Mouse (Mus musculus) bone marrow, adult 2 months (tissue): ENCODE results near the gene Bmp4. TPM values are rescaled to one million over a fixed set of nuclear protein-coding genes. Genes with fewer than 3 reads are reported as not detected.

Experiments
- H3K27ac ChIP-seq: fragments of 200-500 bp; 2 replicates; pipeline ENCODE4 v1.5.1; 2012; ENCODE audit warnings: low read depth, mild to moderate bottlenecking, control low read depth, inconsistent platforms, low read length; ENCODE audit not compliant: control insufficient read depth, poor library complexity, insufficient read depth
- H3K4me1 ChIP-seq: fragments of 200-500 bp; 2 replicates; pipeline ENCODE4 v1.6.1; 2011; ENCODE audit warnings: low read length; ENCODE audit not compliant: control insufficient read depth, insufficient read depth
- H3K4me3 ChIP-seq: fragments of 200-500 bp; replicated peaks from 2 replicates; pipeline ENCODE3; 2011; ENCODE audit warnings: mild to moderate bottlenecking, low read depth, low read length, control low read depth; ENCODE audit not compliant: control insufficient read depth
- CTCF ChIP-seq: fragments of 200-500 bp; IDR thresholded peaks from 2 replicates; pipeline ENCODE4 v1.5.1; 2011; ENCODE audit warnings: low read length, control low read depth; ENCODE audit not compliant: control insufficient read depth, insufficient read depth
- POLR2A ChIP-seq: fragments of 200-500 bp; IDR thresholded peaks from 2 replicates; pipeline ENCODE4 v1.6.1; 2011; ENCODE audit warnings: low read depth, mild to moderate bottlenecking, control low read depth, low read length, borderline replicate concordance; ENCODE audit not compliant: control insufficient read depth
- WGBS: fragments of 180-500 bp; shearing (Covaris S2); methylation state at CpG from one replicate; pipeline ENCODE4 v1.1.7; 2018; 5-methylcytosine and 5-hydroxymethylcytosine counted together
- polyA plus RNA-seq: library from polyadenylated mRNA; stranded (reverse); fragments of >200 nt; gene quantifications from 2 replicates; pipeline ENCODE4 v1.2.4, GENCODE M21; 2011; ENCODE audit warnings: low replicate concordance; ENCODE audit not compliant: missing spikeins, insufficient read depth, insufficient read length

Gene Bmp4
- polyA plus RNA-seq: 2.6 and 4.6 TPM in 2 replicates

DNA sequence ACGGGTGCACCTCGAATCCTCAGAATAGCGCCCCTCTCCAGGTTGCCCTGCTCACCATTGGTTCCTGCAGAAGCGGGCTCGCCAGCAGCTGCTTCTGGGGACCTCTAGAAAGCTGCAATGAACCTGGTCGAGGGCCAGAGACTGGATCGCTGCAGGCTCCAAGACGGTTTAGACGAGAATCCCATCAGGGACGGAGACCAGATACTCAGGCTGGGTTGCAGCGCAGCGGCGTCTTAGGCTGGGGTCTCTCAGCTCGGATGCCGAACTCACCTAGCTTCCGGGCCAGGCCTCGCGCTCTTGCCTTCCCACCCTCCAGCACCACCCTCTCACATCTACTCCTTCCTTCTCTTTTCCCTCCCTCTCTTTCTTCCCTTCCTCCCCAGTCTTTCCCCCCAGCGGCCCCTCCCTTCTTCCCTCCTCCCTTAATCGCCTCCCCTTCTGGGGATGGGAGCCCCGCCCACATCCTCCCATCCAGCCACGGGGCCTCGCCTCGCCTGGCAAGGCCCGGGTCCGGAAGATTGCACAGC is at the start of gene Bmp4:
TSS of gene Bmp4 (minus strand) at position 421 of the 527 bp plus-strand sequence.
- TF ChIP-seq POLR2A (no peak), CTCF (no peak)
- H3K27ac ChIP-seq: no peak within 1 kb of the TSS; the same call in 1 of the 2 replicates
- H3K4me1 ChIP-seq: no peaks in the 10 kb centered on the region
- no peak within 1 kb of the TSS for H3K4me3 ChIP-seq
- WGBS: 3% methylated on average over 26 of the region's 26 CpGs

DNA sequence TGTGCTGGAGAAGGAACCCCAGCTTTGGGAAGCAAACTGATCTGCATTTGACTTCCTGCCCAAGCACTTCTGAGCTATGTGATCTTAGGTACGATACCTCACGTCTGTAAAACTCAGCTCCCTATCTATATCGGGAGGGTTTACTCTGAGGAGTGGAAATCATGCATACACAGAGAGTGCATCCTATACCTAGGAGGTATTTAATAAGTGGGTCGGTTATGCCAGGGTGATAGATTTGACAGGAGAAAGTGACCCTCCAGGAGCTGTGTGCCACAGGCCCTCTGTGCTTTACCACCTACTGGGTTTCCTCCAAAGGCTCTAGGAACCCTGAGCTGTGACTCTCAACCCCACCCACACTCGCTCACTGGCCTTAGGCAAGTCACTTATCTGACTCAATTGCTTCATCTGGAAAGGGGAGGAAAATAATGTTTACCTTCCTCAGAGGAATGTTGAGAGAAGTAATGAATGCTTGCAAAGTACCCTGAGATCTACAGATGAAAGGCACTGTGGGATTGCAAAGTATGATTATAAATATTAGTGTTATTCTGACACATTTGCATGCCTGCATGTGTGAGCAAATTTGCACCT is 49.1 kb upstream of the Bmp4 start:
- Histone ChIP-seq H3K4me3 (no peak overlapping the region), H3K4me1 (no peaks in the 10 kb centered on the region), H3K27ac (no peak overlapping the region)
- 71% methylated on average over 5 of the region's 5 CpGs for WGBS
- TF ChIP-seq POLR2A (no peak), CTCF (no peak)

DNA sequence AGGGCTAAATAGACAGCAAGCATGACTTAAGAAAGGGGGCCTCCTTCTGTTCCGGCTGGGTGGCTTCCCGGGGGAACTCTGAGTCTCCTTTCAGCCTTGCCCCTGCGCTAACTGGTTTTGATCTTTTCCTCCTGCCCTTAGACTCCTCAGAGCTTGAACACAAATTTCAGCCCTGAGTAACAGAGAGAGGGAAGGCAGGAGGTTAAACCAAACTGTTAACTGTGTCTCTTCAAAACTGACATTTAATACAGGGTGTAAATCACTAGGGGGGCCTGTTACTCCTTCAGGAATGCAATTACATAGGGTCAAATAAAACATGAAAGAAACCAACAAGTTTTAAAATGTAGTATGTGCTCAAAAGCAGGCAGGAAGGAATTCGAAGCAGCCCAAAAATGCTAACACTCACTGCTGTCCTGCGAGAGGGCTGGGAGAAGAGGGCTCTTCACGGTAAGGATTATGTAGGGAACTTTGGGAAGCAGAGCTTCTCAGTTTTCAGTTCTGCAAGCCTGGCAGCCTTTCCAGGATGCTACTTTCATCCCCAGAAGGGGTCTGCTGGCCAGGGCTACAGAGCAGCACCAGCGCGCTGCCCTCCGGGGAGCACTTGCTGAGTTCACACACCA is 46.1 kb upstream of the Bmp4 start:
- Histone ChIP-seq H3K4me1 (no peaks in the 10 kb centered on the region), H3K4me3 (no peak overlapping the region), H3K27ac (no peak overlapping the region)
- TF ChIP-seq POLR2A (no peak), CTCF (no peak)
- WGBS: 44% methylated on average over 9 of the region's 9 CpGs

DNA sequence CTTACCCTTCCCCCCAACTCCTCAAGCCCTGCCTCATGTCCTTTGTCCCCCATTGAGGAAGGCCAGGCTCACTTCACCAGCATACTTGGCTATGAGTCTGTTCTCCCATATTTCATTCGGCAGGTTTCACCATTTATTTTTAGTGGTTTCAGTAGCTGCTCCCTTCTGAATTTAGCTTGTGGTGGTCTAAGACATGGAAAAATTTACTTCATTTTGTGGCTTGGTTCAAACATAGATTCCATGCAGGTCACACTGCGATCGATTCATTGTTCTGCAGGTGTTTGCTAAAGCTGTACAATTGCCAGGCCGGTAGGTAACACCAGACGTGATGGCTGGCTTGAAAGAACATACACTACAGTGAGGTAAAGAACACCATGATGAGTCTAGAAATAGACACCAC is 39.8 kb upstream of the Bmp4 start:
- H3K27ac ChIP-seq: no peak overlapping the region
- no peaks in the 10 kb centered on the region for H3K4me1 ChIP-seq
- H3K4me3 ChIP-seq: no peak overlapping the region
- WGBS: 87% methylated on average over 5 of the region's 5 CpGs
- TF ChIP-seq CTCF (no peak), POLR2A (no peak)

DNA sequence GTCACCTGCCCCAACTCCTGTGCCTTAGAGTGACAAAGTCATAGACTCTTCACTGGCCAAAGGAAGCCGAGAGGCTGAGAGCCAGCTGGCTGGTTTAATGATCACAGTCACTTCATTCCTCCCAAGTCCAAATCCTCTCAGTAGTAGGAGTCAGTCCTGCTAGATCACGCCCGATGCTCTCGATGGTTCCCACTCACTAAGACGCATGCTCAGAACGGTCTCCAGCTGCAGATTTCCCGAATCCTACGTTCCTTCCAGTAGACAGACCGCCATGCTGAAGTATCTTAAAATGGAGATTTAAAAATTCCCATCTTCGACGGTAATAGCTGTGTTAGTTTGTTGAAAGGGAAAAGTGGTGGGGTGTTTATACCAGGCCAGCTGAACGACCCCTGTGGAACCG is 36.8 kb upstream of the Bmp4 start:
- WGBS: 81% methylated on average over 13 of the region's 13 CpGs
- H3K4me1 ChIP-seq: no peaks in the 10 kb centered on the region

DNA sequence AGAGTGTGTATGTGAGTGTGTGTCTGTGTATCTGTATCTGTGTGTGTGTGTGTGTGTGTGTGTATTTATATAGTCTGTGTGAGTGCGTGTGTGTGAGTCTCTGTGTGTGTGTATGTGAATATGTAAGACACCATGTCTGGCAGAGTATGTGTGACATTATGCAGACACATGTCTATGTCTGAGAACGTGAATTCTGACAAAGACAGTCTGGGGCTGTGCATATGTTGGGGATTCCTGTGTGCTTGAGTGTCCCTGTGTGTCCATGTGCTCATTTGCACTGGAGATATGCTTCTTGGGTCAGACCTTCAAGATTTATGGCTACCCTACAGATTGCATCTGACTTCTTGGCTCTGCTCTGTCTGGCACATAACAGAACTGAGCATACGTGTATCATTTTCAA is 31.4 kb upstream of the Bmp4 start:
- Histone ChIP-seq H3K4me1 (no peaks in the 10 kb centered on the region), H3K27ac (no peak overlapping the region), H3K4me3 (no peak overlapping the region)
- 69% methylated on average over 3 of the region's 3 CpGs for WGBS
- no peak for TF ChIP-seq POLR2A
- TF ChIP-seq CTCF: no peak

More for the DNA sequence above, 36.8 kb upstream of the Bmp4 start:
- Histone ChIP-seq H3K27ac (no peak overlapping the region), H3K4me3 (no peak overlapping the region)
- TF ChIP-seq CTCF (no peak), POLR2A (no peak)

DNA sequence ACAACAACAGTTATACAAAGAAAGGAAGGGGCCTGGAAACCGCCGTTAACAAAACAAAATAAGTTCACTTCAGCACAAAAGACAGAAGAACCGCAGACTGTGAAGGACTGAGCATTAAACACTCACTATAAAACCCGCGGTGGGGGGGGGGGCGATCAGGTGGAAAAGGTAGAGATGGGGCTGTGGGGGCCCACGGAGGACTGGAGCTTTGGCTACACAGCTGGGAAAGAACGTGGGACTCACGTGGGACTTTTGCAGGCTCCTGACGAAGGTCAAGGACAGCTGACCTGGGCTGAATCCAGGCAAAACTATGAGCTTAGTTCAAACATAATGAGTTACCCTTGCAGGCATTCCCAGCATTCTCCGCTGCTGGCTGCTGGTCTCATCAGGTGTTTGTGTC is 28.8 kb upstream of the Bmp4 start:
- Histone ChIP-seq H3K4me1 (no peaks in the 10 kb centered on the region), H3K27ac (no peak overlapping the region), H3K4me3 (no peak overlapping the region)
- no peak for TF ChIP-seq CTCF
- TF ChIP-seq POLR2A: no peak
- WGBS: 72% methylated on average over 11 of the region's 11 CpGs

DNA sequence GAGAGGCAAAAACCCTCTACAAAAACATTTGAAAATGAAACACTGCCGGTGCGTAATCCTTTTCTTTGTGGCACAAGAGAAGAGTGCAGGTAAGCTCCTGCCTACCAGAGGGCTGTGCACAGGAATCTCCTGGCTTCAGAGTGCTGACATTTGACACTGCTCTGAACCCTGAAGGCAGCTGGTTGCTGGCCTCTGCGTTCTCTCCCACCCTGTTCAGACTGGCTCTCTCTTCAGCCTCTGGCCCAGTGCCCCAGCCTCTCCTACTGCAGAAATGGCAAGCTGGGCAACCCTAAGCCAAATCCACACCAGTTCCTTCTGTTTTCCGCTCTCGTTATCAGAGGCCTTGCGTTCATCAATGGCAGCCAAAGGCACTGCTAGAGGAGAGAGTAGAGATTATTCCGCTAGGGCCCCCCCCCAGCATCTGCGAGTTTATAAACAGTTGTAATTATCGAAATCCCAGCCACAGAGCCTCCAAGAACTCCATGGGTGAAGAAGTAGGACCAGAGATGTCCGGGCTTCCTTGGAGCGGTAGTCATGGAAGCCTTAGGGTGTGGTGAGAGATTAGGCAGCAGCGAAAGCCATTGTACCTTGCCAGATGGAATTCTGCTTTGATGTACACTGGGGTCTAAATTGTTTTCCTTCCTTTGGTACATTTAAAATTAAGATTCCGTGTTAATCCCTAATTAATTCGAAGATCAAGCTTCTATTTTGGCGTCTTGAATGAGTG is 28.1 kb upstream of the Bmp4 start:
- no peak overlapping the region for H3K4me3 ChIP-seq
- TF ChIP-seq CTCF: no peak
- TF ChIP-seq POLR2A: no peak
- 86% methylated on average over 15 of the region's 15 CpGs for WGBS

More for the DNA sequence above, 28.1 kb upstream of the Bmp4 start:
- no peak overlapping the region for H3K27ac ChIP-seq
- no peaks in the 10 kb centered on the region for H3K4me1 ChIP-seq
